Mouse (Mus musculus) lung, postnatal 36 days (tissue): ENCODE measurements around the gene Gm6020.
"Not testable (repeated sequence)": the region's sequence is repeated elsewhere in the genome, so short reads cannot be mapped to it uniquely, and the experiment has no call there.

Experiments
- DNase-seq: peaks from one replicate; pipeline ENCODE4 v3.0.0; 2022; ENCODE audit warnings: mixed read lengths

The Gm6020 gene

GRCm38 (mm10) chr19:61183590-61183989, at the start of gene Gm6020:
Gm6020 (plus strand) TSS chr19:61183890.
- not testable (repeated sequence) for DNase-seq

GRCm38 (mm10) chr19:61138655-61139054, 45.0 kb upstream of the Gm6020 start:
- DNase-seq, result no peak

- peak; percentile 96 for DNase-seq
Measured at GRCm38 (mm10) chr19:61140342-61141206, 43.1 kb upstream of the Gm6020 start, which contains the start of gene Zfp950. Zfp950 (minus strand) TSS chr19:61140840.

GRCm38 (mm10) chr19:61141299-61141698, 42.4 kb upstream of the Gm6020 start:
- DNase-seq, result no peak

- peak; percentile 27 for DNase-seq
Measured at GRCm38 (mm10) chr19:61151372-61151700, 32.4 kb upstream of the Gm6020 start.

GRCm38 (mm10) chr19:61151701-61152420, 31.8 kb upstream of the Gm6020 start:
- peak; percentile 58 for DNase-seq

GRCm38 (mm10) chr19:61175756-61176324, 7.8 kb upstream of the Gm6020 start, which contains the start of gene Gm7102:
Gm7102 (minus strand) TSS chr19:61176309.
- DNase-seq, result no peak

- DNase-seq, result peak; percentile 96
Measured at GRCm38 (mm10) chr19:61199316-61199715, 15.6 kb downstream of the Gm6020 start.

- DNase-seq, result peak; percentile 15
Measured at GRCm38 (mm10) chr19:61199836-61200235, 16.1 kb downstream of the Gm6020 start.

- not testable (repeated sequence) for DNase-seq
Measured at GRCm38 (mm10) chr19:61207506-61207905, 23.8 kb downstream of the Gm6020 start.

GRCm38 (mm10) chr19:61223706-61224328, 40.1 kb downstream of the Gm6020 start:
- peak; percentile 16 for DNase-seq

- DNase-seq, result no peak
Measured at GRCm38 (mm10) chr19:61224678-61225525, 41.2 kb downstream of the Gm6020 start.

- peak; percentile 62 for DNase-seq
Measured at GRCm38 (mm10) chr19:61225526-61226400, 42.1 kb downstream of the Gm6020 start.

- DNase-seq, result peak; percentile 57
Measured at GRCm38 (mm10) chr19:61226401-61226927, 42.8 kb downstream of the Gm6020 start.

GRCm38 (mm10) chr19:61226928-61227854, 43.5 kb downstream of the Gm6020 start:
- peak; percentile 85 for DNase-seq

GRCm38 (mm10) chr19:61227941-61228701, 44.4 kb downstream of the Gm6020 start, which contains the start of gene Csf2ra:
Csf2ra (minus strand) TSS chr19:61228429.
- DNase-seq, result peak; percentile 35
